Mouse (Mus musculus): ENCODE measurements around the gene Hcar2.

DNA sequence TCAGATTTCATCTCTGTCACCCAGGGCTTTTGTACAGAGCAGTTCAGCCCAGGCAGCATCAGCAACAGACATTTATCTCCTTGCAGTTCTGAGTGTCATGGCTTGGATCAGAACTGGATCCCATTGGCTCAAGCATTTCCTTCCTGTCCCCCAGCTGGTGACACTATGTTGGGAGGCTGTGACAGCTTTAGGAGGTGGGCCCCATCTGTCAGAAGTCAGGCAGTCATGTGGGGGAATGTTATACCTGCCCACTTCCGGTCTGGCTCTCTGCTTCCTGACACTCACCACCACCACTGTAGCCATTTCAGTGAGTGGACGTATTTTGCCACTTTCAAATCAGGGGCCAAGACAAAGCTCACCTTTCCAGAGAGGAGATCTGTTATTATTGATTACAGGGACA is 13.9 kb downstream of the Hcar2 start:
- TF ChIP-seq CTCF (IDR thresholded peaks at IDR 0.05; ENCODE audit: control insufficient read depth, insufficient read depth, insufficient read length): no peak
- no peak for TF ChIP-seq MAX (IDR thresholded peaks at IDR 0.05)
- TF ChIP-seq MYOD1 (IDR thresholded peaks at IDR 0.05; ENCODE audit: control insufficient read depth, insufficient read length, low read depth): no peak
- no peak for TF ChIP-seq FOSL1 (IDR thresholded peaks at IDR 0.05; ENCODE audit: insufficient read depth, low read length, poor library complexity, severe bottlenecking)
- TF ChIP-seq CEBPB (IDR thresholded peaks at IDR 0.05; ENCODE audit: low read depth): no peak
- no peak for TF ChIP-seq MYOG (IDR thresholded peaks at IDR 0.05; ENCODE audit: control insufficient read depth, extremely low read depth, insufficient read length)
